Mouse (Mus musculus): ENCODE results near the gene Arpp21.

Arpp21 gene

DNA sequence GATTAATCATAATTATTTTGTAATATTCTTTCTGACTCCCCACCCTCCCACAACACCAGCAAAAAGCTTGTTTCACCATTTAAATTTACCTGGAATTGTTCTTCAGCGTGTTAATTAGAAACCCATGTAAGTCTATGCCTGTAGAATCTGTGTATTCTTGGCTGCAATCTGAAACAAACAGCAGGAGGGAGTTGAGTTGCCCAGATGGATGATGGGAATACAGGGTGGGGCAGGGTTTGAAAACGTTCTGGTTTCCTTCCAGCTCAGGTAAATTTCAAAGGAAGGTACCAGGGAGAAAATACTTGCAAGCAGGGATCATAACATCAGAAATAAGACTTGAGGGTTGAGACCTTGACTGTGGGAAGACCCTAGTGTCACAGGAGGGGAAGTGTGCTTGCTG is 58.2 kb downstream of the Arpp21 start:
- no peak for DNase-seq

- DNase-seq: no peak
Measured at GRCm38 (mm10) chr9:112176317-112176716, 59.4 kb downstream of the Arpp21 start.

- DNase-seq: no peak
Measured at GRCm38 (mm10) chr9:112174407-112175357, 61.1 kb downstream of the Arpp21 start.

DNA sequence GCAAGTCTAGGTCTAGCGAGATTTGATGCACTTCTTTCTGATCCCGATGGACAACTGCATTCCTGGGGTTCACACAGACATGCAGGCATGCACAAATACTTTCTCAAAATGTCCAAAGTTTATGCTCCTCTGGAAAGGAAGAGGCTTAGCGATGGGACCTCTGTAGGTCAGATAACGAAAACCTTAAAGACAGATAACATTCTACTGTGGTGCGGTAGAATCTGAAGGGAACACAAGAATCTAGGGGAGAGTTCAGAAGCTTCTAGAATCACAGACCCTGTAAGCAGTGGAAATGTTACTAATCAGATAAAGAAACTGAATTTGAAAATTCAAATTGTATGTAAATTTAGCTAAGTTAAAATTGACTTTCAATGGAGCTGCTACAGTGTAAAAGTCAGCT is 62.0 kb downstream of the Arpp21 start:
- DNase-seq: no peak

DNA sequence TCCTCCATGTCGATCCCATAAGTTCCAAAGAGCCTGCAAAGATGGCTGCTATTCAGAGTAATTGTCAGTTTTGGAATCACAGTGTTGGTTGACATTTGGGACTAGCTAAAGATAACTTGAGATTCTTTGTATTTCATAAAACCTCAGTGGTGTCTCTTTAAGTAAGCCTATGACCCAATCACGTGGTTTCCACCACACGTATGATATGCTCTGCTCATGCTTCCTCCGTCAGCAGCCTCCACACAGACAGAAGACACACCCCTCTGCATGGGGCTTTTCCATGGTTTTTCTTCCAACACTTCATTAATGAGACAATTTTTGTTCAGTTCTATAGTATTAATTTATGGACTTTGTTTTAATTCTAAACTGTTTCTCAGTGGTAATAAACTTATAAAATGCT is 71.1 kb downstream of the Arpp21 start:
- no peak for DNase-seq

GRCm38 (mm10) chr9:112160981-112161380 is 74.8 kb downstream of the Arpp21 start:
- DNase-seq: no peak

DNA sequence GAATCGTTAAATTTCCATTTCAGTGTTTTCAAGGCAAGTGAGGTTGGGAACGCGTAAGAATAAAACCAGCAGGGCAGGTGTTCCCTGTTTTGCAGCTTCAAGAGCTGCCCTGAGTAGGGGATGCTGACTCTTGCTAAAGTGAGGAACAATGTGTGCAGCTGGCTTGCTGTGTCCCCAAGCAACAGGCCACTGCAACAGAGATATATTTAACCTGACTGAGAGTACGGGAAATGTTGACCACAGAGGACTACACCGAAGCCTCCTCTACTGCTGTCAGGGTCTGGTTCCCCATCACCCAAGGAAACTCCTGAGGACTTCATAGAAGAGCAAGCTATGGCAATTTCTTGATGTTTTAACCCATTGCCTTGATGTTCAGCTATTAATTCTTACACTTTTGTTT is 81.8 kb downstream of the Arpp21 start:
- DNase-seq: no peak

DNA sequence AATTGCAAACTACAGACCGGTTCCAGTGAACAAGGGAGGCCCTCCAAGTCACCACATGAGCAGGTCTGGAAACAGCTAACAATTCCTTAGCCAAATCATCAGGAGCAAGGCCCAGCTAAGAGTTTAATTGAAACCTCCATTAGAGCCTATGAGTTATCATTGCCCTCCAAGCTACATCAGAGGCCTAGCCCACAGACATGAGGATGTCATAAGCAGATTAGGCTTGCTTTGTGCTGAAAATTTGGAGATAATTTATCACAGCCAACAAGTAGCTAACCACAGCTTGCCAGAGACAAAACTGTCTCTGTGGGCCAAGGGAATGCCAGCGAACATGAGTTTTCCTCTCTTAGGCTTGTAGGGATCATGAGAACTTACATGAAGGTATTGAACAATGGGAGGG is 83.0 kb downstream of the Arpp21 start:
- no peak for DNase-seq

GRCm38 (mm10) chr9:112151177-112151576 is 84.6 kb downstream of the Arpp21 start:
- no peak for DNase-seq

DNA sequence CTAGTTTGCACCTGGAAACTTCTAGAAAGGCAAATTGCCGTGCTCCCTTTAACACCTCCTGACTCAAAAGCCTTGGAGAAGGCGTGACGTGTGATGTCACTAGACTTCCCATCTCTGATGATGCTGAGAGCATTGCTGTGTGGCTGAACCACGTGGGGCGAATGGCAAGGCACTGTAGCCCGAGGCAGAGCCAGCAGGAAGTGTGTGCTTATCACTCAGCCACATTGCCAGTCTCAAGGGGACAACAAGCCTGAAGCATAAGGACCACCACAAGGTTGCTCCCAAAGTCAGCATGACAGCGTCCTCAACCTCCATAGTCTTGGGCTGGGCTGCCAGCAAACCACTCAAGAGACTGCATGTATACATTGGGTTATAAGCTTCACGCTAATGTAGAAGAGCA is 95.1 kb downstream of the Arpp21 start:
- DNase-seq: no peak

- no peak for DNase-seq
Measured at GRCm38 (mm10) chr9:112137820-112138219, 97.9 kb downstream of the Arpp21 start.

DNA sequence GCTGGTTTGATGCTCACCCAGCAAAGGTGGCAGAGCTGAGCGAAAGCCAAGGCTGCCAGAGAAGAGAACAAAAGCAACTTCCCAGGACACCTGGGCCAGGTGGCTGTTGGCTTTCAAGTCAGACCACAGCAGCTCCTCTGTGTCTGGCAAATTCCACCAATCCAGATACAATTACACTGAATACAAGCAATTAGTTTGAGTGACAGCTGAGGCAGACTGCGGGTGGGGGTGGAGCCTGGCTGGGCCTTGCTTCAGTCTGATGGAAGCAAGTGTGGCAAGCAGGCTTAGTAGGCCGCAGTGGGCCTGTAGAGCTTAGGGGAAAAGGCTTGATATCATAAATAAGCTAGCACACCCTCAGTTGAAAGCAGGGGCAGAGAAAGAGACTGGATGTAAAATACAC is 104.9 kb downstream of the Arpp21 start:
- no peak for DNase-seq

GRCm38 (mm10) chr9:112124667-112125066 is 111.1 kb downstream of the Arpp21 start:
- peak; percentile 51 for DNase-seq

GRCm38 (mm10) chr9:112124184-112124583 is 111.6 kb downstream of the Arpp21 start:
- no peak for DNase-seq

GRCm38 (mm10) chr9:112123421-112123828 is 112.3 kb downstream of the Arpp21 start:
- DNase-seq: no peak

DNA sequence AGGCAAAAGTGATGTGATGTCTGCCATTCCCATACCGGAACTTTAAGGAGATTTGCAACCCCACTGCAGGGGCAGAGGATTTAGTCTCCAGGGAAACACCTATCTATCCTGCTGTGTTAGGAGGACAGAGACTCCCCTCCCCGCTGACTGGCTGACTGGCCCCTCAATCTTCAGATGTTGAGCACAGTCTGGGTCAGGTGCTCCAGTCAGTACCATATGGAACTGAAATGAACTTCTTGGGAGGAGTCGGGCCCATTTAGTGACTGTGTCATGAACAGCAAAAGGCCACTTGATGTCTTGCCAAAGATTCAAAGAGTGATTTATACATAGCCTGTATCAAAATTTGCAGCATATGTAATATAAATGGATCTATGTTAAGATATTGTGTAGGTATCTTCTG is 116.2 kb downstream of the Arpp21 start:
- no peak for DNase-seq

DNA sequence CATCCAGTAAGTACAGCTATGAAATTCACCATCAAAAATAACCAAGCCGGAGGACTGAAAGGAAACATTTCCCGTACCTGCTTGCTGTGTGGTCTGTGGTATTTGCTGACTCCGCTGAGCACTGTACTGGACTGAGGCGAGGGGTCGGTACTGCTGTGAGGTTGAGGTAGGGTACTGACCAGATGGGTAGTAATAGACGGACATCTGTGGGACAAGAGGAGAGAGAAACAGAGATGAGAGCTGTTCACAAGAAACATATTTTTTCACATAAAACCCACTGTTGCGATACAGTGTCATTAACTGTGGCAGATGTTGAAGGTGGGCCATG is 116.7 kb downstream of the Arpp21 start:
- DNase-seq: no peak

DNA sequence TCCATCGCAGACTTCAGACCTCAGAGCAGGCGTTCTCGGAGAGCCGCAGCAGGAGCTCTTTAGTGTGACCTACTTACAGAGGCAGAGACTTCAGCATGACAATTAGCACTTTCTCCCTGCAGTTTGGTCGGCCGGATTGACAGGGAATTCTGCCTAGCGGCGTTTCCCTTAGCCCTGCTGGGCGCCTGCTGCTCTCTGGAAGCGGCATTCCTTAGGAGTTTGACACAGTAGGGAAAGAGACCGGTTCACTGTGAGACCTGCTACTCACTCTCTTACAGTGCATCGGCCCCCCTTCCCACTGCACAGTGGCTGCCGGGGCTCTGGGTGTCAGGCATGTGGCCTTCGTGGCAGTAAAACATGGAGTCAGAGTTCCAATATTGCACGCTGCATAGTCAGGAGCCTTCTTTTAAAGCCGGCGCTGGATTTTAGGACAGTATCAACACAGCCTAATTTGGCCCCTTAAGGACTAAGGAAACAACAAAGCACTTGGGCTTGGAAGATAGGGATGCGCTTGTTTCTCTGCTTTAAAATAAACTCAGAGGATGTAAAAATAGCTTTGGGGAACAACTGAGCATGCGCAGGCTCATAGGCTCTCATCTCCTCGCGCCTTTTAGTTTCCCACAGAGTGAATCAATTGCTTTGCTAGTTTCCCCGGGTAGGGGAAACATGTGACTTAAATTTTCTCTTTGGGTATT is 117.2 kb downstream of the Arpp21 start:
- peak; percentile 82 for DNase-seq

DNA sequence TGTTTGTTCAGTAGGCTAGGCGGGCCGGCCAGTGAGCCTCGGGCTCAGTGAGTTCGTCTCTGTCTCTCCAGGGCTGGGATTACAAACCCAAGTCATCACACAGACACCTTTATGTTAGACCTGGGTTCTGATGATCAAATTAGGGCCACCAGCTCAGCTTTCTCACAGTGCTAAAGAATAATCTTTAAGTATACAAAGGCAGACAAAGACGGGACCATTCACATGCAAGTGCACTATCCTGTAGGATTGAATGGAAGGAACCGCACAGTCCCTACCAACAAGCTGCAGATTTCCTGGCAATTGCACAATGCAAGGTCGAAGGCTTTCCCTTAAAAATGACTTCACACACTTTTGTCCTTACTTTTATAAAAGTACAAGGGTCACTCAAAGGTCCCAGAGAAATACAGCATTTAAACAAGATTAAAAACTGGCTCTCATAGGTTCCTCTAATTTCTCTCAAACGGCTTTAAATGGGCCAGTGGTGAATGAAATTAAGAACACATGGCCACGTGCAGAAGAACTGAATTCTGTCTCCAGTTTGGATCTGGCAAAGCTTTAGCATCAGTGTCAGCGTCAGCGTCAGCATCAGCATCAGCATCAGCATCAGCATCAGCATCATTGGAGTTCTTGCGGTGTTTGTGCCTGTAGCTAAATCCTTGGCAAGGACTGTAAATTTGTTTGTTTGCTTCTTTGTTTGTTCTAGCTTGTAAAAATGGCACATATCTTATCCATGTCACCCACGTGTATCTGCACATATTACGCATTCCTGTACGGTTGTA is 117.9 kb downstream of the Arpp21 start:
- DNase-seq: no peak

- DNase-seq: no peak
Measured at GRCm38 (mm10) chr9:112111610-112112009, 124.1 kb downstream of the Arpp21 start.

DNA sequence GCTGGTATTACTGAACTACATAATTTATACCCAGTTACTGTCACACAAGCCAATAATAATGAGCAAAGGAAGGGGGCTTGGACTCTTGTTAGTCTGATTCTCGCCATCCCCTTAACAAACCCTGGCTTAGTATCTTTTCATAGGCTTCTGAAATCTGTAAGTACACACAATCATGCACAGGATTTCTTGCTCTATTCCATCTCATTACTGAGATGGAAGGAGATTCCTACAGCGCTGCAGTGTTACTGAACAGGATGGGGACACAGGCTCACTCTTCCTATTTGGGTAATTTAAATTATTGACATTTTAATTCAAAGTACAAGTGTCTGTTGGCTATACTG is 132.9 kb downstream of the Arpp21 start:
- no peak for DNase-seq

DNA sequence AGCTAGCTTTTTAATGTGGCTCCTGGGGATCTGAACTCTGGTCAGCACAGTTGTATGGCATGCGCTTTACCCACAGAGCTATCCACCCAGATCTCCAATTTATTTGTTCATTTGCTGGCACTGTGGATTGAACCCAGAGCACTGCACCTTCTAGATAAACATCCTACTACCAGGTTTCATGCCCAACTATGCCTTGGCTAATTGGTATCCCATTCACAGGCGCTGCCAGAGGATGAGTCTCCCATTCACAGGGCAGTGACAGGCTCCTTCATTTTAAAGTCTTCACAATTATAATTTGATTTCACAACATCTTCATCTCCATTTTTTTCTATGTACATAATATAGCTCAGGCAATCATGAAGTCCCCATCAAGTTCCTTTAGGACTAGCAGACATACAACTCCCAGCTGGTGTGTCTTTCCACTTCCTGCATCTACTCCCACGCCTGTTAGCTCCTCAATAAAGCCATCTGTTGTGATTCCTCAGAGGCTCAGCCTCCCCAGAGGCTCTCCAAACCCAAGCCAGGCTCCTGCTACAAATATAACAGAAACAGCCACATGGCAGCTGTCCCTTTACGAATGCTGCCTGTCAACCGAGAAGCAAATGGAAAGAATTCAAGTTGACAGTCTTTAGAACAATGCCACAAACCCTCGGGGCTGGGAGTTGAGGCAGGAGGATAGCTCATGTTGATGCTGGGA is 133.4 kb downstream of the Arpp21 start:
- DNase-seq: peak; percentile 85

Data from cerebellum, adult 11-12 months (tissue).